ENCODE assay signal across 23 mouse cellular contexts in genomic region chr8:117118409-117118808, GRCm38 (mm10). TPM values are rescaled to one million over a fixed set of nuclear protein-coding genes. Genes with fewer than 3 reads are reported as not detected.
"Had no signal": no experiment of that assay in that cellular context is flagged by ENCODE, and none has a peak within 500 bp of the region (broad histone marks: within the 10 kb centered on the region; RNA-seq: fewer than 3 reads in every experiment).

No protein-coding gene starts in this region.

- H3K4me3 ChIP-seq: layer of hippocampus, adult 2 months; left cerebral cortex, adult 2 months; limb, embryonic 12.5 days; limb, embryonic 15.5 days had no signal

- DNase-seq: kidney, adult 18-20 months; kidney, adult 9 months; kidney, postnatal 14 days; layer of hippocampus, adult 9-11 months; left cerebral cortex, postnatal 4 days; liver, postnatal 0 days; lung, embryonic 14.5 days; midbrain, embryonic 14.5 days; thymus, postnatal 25 days had no signal

- H3K36me3 ChIP-seq: limb, embryonic 12.5 days; limb, embryonic 15.5 days had no signal

- H3K27ac ChIP-seq: layer of hippocampus, adult 2 months; left cerebral cortex, adult 2 months; limb, embryonic 12.5 days; limb, embryonic 15.5 days; liver, embryonic 14.5 days; macrophage; stomach, postnatal 0 days had no signal

- H3K27me3 ChIP-seq: limb, embryonic 12.5 days; limb, embryonic 15.5 days had no signal

RNA-seq across cellular contexts. Expression of gene Bco1, which starts 22.8 kb away (rescaled TPM):
- total RNA-seq: layer of hippocampus, adult 2 months; layer of hippocampus, postnatal 25 days; left cerebral cortex, adult 2 months; left cerebral cortex, postnatal 10 days; megakaryocyte, adult 5-6 weeks had no signal
- polyA plus RNA-seq: inflammation-experienced regulatory T-cells, adult 6 months; lung, postnatal 0 days; macrophage; midbrain, embryonic 14.5 days had no signal

RNA-seq across cellular contexts. Expression of gene Pkd1l2, which starts 36.2 kb away (rescaled TPM):
- total RNA-seq: left cerebral cortex, postnatal 10 days; left cerebral cortex, postnatal 4 days had no signal
- polyA plus RNA-seq: limb, embryonic 12.5 days; liver, embryonic 14.5 days; lung, embryonic 14.5 days; lung, postnatal 0 days; neural tube, embryonic 11.5 days; stomach, embryonic 14.5 days; stomach, postnatal 0 days had no signal
